Mouse (Mus musculus): ENCODE data around the gene Pbld2. TPM values are rescaled to one million over a fixed set of nuclear protein-coding genes. Genes with fewer than 3 reads are reported as not detected.
A peak's percentile ranks its signal among the peaks of the same experiment; 100 is the strongest.

Gene Pbld2
- polyA plus RNA-seq, 1 experiment from 2014 or later, result 3.4 TPM

DNA sequence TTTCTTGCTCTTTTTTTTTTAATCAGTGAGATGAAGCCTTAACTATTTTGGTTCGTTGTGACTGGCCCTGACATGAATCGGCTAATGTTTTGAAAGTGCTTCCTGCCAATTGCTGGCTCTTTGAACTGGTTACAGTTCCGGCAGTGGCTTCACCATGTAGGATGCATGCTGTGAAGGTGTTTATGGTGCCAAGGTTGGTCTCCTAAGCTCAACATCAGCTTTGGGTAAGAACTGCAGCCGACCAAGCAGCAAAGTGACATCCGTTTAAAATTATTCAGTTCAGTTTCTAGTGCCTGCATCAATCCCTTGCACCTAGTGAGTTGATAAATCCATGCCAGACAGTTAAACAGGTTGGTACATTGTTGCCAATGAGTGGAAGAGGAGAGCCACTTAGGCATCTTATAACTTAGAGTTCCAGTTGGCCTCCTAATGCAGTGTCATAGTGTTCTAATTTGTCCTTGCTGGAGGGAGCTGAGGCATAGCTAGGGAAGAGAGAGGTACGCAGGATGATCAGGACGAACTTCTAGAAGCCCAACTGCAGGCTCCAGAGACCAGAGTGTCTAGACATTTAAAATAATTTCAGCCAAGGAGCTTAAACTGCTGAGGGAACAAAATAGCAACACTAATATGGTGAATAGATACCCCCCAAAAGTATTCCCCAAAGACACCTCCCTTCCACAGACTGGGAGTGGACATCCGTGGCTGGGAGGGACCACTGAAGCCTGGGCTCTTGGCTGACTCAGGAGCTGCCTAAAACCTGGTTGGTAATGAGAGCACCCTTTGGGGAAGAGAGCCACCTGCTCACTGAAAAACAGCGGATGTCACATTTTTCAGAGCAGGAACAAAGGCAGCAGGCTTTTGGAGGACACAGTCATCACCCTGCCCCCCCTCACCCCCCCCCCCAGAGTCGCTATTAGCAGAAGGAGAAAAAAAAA, 68.8 kb downstream of the Pbld2 start:
- H3K4me3 ChIP-seq (replicated peaks), result no peak overlapping the region
- H3K9ac ChIP-seq, result no peak overlapping the region
- H3K9me3 ChIP-seq (replicated peaks), result no peaks in the 10 kb centered on the region
- WGBS (ENCODE audit: insufficient replicate concordance), result 54% methylated on average over 10 of the region's 10 CpGs
- peaks cover 3% of the 10 kb centered on the region for H3K4me1 ChIP-seq (replicated peaks)
- no peak overlapping the region for H3K4me2 ChIP-seq
- no peak for ATAC-seq (ENCODE audit: insufficient read depth)
- H3K27ac ChIP-seq (replicated peaks), result no peak overlapping the region
- peaks cover 35% of the 10 kb centered on the region for H3K27me3 ChIP-seq
- H3K36me3 ChIP-seq (replicated peaks), result no peaks in the 10 kb centered on the region

DNA sequence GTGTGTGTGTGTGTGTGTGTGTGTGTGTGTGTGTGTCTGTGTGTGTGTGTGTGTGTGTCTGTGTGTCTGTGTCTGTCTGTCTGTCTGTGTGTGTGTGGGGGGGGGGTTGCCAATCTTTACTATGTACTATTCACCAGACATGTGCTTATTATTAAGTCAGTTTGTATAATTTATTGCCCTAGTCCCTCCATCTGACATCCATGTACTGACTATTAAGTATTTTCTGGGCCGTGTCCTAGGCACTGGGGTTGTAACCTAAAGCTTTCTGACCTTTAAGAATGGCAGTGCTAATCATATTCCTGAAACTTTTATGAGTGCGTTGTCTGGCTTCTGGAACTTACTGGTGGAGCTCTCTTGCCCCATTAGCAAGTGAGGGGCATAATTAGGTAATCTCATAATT, 72.6 kb downstream of the Pbld2 start:
- H3K4me1 ChIP-seq (replicated peaks), result peaks cover 3% of the 10 kb centered on the region; the same call in 1 of the 2 replicates
- 66% methylated on average over 2 of the region's 2 CpGs for WGBS (ENCODE audit: insufficient replicate concordance)
- no peak overlapping the region for H3K9ac ChIP-seq
- peaks cover 50% of the 10 kb centered on the region for H3K27me3 ChIP-seq
- H3K36me3 ChIP-seq (replicated peaks), result no peaks in the 10 kb centered on the region
- no peak overlapping the region for H3K27ac ChIP-seq (replicated peaks)
- no peak for ATAC-seq (ENCODE audit: insufficient read depth)
- H3K9me3 ChIP-seq (replicated peaks), result no peaks in the 10 kb centered on the region
- no peak overlapping the region for H3K4me3 ChIP-seq (replicated peaks)
- H3K4me2 ChIP-seq, result no peak overlapping the region

DNA sequence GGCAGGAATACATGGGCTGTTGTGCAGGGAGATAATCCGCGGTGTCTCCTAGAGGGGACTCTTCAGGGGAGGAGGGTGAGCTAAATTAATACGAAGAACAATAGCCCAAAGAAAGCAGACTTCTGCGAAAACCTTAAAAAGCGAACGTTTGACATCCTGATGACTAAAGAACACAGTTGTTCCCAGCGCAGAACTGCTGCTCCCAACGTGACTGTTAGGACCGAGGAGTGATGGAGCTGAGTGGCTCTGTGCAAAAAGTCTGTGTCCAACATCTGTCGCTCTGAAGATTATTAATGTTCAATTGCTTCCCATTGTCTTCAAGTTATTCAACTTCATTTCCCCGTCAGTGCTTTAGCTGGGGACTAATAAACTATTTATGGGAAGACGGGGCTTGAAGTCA, 74.1 kb downstream of the Pbld2 start:
- Histone ChIP-seq H3K9me3 (replicated peaks) (no peaks in the 10 kb centered on the region), H3K9ac (no peak overlapping the region), H3K27me3 (peaks cover 54% of the 10 kb centered on the region), H3K4me1 (replicated peaks) (peaks cover 3% of the 10 kb centered on the region; the same call in 1 of the 2 replicates), H3K4me3 (replicated peaks) (no peak overlapping the region), H3K4me2 (no peak overlapping the region), H3K27ac (replicated peaks) (no peak overlapping the region), H3K36me3 (replicated peaks) (no peaks in the 10 kb centered on the region)
- no peak for ATAC-seq (ENCODE audit: insufficient read depth)
- WGBS (ENCODE audit: insufficient replicate concordance), result 60% methylated on average over 12 of the region's 12 CpGs

DNA sequence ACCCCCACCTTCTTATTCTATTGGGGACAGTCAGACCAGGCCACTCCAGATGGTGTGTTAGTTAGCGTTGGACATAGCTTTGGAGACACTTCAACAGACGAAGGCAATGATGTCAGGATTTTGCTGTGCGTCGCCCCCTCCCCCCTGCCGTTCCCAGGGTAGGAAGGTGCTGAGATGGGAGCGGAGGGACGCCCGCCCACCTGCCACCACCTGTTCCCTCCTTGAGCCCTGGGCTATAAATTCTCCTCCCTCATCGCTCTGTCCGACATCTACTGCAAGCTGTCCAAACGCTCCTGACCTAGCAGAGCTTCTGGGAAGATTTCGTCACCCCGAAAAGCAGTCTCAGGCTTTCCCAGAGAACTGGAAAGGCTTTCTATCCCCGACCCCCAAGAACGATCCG, 75.4 kb downstream of the Pbld2 start, which contains the start of gene Atoh7:
Atoh7 (plus strand) TSS at position 131 of the 400 bp plus-strand sequence.
- no peak for ATAC-seq (ENCODE audit: insufficient read depth)
- Histone ChIP-seq H3K27me3 (peaks cover 54% of the 10 kb centered on the region), H3K27ac (replicated peaks) (no peak within 1 kb of the TSS), H3K36me3 (replicated peaks) (no peaks in the 10 kb centered on the region), H3K9ac (no peak within 1 kb of the TSS), H3K4me2 (peak within 1 kb of the TSS; percentile 71), H3K4me1 (replicated peaks) (peaks cover 3% of the 10 kb centered on the region; the same call in 1 of the 2 replicates), H3K4me3 (replicated peaks) (peak within 1 kb of the TSS; percentile 46), H3K9me3 (replicated peaks) (no peaks in the 10 kb centered on the region)
- 10% methylated on average over 16 of the region's 16 CpGs for WGBS (ENCODE audit: insufficient replicate concordance)

DNA sequence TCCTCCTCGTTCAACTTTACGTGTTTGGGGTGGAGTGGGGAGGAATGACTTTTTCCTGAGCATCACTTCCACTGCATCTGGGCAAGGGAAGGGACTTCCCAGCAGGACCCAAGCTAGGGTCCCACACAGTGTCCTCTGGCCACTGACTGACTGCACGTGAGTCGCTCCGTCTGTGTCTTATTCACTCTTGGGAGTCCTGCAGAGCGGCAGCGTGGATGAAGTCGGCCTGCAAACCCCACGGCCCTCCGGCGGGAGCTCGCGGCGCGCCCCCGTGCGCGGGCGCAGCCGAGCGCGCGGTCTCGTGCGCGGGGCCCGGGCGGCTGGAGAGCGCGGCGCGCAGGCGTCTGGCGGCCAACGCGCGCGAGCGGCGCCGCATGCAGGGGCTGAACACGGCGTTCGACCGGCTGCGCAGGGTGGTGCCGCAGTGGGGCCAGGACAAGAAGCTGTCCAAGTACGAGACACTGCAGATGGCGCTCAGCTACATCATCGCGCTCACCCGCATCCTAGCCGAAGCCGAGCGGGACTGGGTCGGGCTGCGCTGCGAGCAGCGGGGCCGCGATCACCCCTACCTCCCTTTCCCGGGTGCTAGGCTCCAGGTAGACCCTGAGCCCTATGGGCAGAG, 75.9 kb downstream of the Pbld2 start:
- H3K9me3 ChIP-seq (replicated peaks), result no peaks in the 10 kb centered on the region
- peak overlapping the region; percentile 46 for H3K4me3 ChIP-seq (replicated peaks)
- no peak overlapping the region for H3K27ac ChIP-seq (replicated peaks)
- no peak overlapping the region for H3K9ac ChIP-seq
- peaks cover 54% of the 10 kb centered on the region for H3K27me3 ChIP-seq
- H3K36me3 ChIP-seq (replicated peaks), result no peaks in the 10 kb centered on the region
- H3K4me1 ChIP-seq (replicated peaks), result peaks cover 3% of the 10 kb centered on the region; the same call in 1 of the 2 replicates
- WGBS (ENCODE audit: insufficient replicate concordance), result under 1% methylated on average over 62 of the region's 62 CpGs
- peak overlapping the region; percentile 71 for H3K4me2 ChIP-seq
- no peak for ATAC-seq (ENCODE audit: insufficient read depth)

DNA sequence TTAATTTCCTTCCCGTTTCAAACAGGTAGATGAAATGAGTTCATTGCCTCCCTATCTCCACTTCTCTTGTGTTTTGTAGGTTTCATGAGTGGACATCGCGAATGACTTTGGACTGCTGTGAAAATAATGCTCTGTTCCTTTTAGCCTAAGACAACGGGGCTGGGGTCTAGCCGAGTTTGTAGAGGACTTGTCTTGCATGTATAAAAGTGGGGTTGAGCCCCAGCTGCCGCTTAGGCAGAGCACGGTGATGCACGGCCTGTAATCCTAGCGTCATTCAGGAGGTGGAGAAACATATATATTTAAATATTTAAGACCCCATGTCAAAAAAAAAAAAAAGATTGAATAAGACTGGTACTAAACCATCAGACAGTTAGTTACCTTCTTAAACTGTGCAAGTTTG, 76.5 kb downstream of the Pbld2 start:
- peaks cover 3% of the 10 kb centered on the region; the same call in 1 of the 2 replicates for H3K4me1 ChIP-seq (replicated peaks)
- H3K9me3 ChIP-seq (replicated peaks), result no peaks in the 10 kb centered on the region
- no peak for ATAC-seq (ENCODE audit: insufficient read depth)
- no peak overlapping the region for H3K27ac ChIP-seq (replicated peaks)
- H3K9ac ChIP-seq, result no peak overlapping the region
- no peaks in the 10 kb centered on the region for H3K36me3 ChIP-seq (replicated peaks)
- peak overlapping the region; percentile 71 for H3K4me2 ChIP-seq
- peaks cover 54% of the 10 kb centered on the region for H3K27me3 ChIP-seq
- peak overlapping the region; percentile 46 for H3K4me3 ChIP-seq (replicated peaks)
- WGBS (ENCODE audit: insufficient replicate concordance), result 22% methylated on average over 9 of the region's 9 CpGs

Other genes starting within 250 kb of the Pbld2 start
- gene Ccar1, start 232.0 kb upstream of the Pbld2 start, polyA plus RNA-seq (2015; fragmentation: Nextera tagmentation; extraction: Ambion mirVana), result 46.4 and 50.6 TPM in 2 replicates
- 1.6 and 2.3 TPM in 2 replicates for gene Tet1, start 115.3 kb upstream of the Pbld2 start, polyA plus RNA-seq (2015; fragmentation: Nextera tagmentation; extraction: Ambion mirVana)
- 7.8 and 8.1 TPM in 2 replicates for gene Slc25a16, start 103.7 kb upstream of the Pbld2 start, polyA plus RNA-seq (2015; fragmentation: Nextera tagmentation; extraction: Ambion mirVana)
- 24.4 TPM in 2 replicates for gene Dna2, start 77.3 kb upstream of the Pbld2 start, polyA plus RNA-seq (2015; fragmentation: Nextera tagmentation; extraction: Ambion mirVana)
- 1.8 and 2.2 TPM in 2 replicates for gene Rufy2, start 44.1 kb upstream of the Pbld2 start, polyA plus RNA-seq (2015; fragmentation: Nextera tagmentation; extraction: Ambion mirVana)
- gene Hnrnph3, start 98 bp upstream of the Pbld2 start, polyA plus RNA-seq (2015; fragmentation: Nextera tagmentation; extraction: Ambion mirVana), result 21.0 and 21.7 TPM in 2 replicates
- gene Pbld1, start 35.8 kb downstream of the Pbld2 start, polyA plus RNA-seq (2015; fragmentation: Nextera tagmentation; extraction: Ambion mirVana), result 17.9 and 27.8 TPM in 2 replicates
- not detected in 2 replicates for gene Atoh7, start 75.3 kb downstream of the Pbld2 start, polyA plus RNA-seq (2015; fragmentation: Nextera tagmentation; extraction: Ambion mirVana)
- gene Mypn, start 179.6 kb downstream of the Pbld2 start, polyA plus RNA-seq (2015; fragmentation: Nextera tagmentation; extraction: Ambion mirVana), result 0.21 and 0.30 TPM in 2 replicates
- gene Herc4, start 219.5 kb downstream of the Pbld2 start, polyA plus RNA-seq (2015; fragmentation: Nextera tagmentation; extraction: Ambion mirVana), result 26.8 and 31.3 TPM in 2 replicates

Measured in liver, embryonic 15.5 days (tissue).